Comparison of ENCODE assay signal across 24 mouse cellular contexts in genomic region chr2:132605795-132606563, GRCm38 (mm10).
"Had no signal": no experiment of that assay in that cellular context is flagged by ENCODE, and none has a peak within 500 bp of the region (broad histone marks: within the 10 kb centered on the region; RNA-seq: fewer than 3 reads in every experiment).

No protein-coding gene starts in this region.

- H3K4me1 ChIP-seq: lung, embryonic 15.5 days; neural tube, embryonic 12.5 days had no signal

- H3K27ac ChIP-seq: limb, embryonic 12.5 days; limb, embryonic 15.5 days; liver, embryonic 14.5 days; lung, embryonic 15.5 days; midbrain, embryonic 10.5 days; midbrain, embryonic 15.5 days; neural tube, embryonic 12.5 days; neural tube, embryonic 15.5 days; stomach, postnatal 0 days had no signal

- H3K36me3 ChIP-seq: limb, embryonic 12.5 days; limb, embryonic 15.5 days; lung, embryonic 15.5 days; midbrain, embryonic 10.5 days; midbrain, embryonic 15.5 days; neural tube, embryonic 12.5 days; neural tube, embryonic 15.5 days had no signal

- H3K27me3 ChIP-seq: limb, embryonic 12.5 days; limb, embryonic 15.5 days; lung, embryonic 15.5 days; megakaryocyte, embryonic 14.5 days; midbrain, embryonic 15.5 days; neural tube, embryonic 12.5 days; neural tube, embryonic 15.5 days had no signal

- ATAC-seq: liver, postnatal 0 days; midbrain, embryonic 15.5 days had no signal

- H3K9me3 ChIP-seq: lung, embryonic 15.5 days; midbrain, embryonic 10.5 days; midbrain, embryonic 15.5 days; neural tube, embryonic 12.5 days; neural tube, embryonic 15.5 days had no signal

- H3K4me3 ChIP-seq: limb, embryonic 12.5 days; limb, embryonic 15.5 days; lung, embryonic 15.5 days; megakaryocyte, embryonic 14.5 days; midbrain, embryonic 10.5 days; midbrain, embryonic 15.5 days; neural tube, embryonic 12.5 days; neural tube, embryonic 15.5 days had no signal

- H3K4me2 ChIP-seq: limb, embryonic 12.5 days; limb, embryonic 15.5 days; liver, embryonic 11.5 days; lung, embryonic 15.5 days; neural tube, embryonic 12.5 days; neural tube, embryonic 15.5 days had no signal

- H3K9ac ChIP-seq: limb, embryonic 12.5 days; limb, embryonic 15.5 days; liver, embryonic 14.5 days; liver, postnatal 0 days; lung, embryonic 15.5 days; midbrain, embryonic 15.5 days; neural tube, embryonic 12.5 days; neural tube, embryonic 15.5 days had no signal

- DNase-seq: kidney, adult 2 months; kidney, postnatal 14 days; kidney, postnatal 4 days; left cerebral cortex, postnatal 4 days; liver, postnatal 0 days; lung, postnatal 14 days; lung, postnatal 4 days; right cerebral cortex, adult 18-20 months; right cerebral cortex, postnatal 14 days; right cerebral cortex, postnatal 4 days; thymus, adult 2 months; thymus, postnatal 14 days; thymus, postnatal 4 days had no signal
